Mouse (Mus musculus) bone marrow macrophage, adult 2 months (primary cell): ENCODE data around the gene Adcy9.

Experiments used
- CTCF ChIP-seq: IDR thresholded peaks from 2 replicates; pipeline ENCODE4 v1.5.1; 2012; ENCODE audit warnings: low read depth, mild to moderate bottlenecking, low read length, moderate library complexity
- POLR2A ChIP-seq: IDR thresholded peaks from 2 replicates; pipeline ENCODE4 v1.6.1; 2012; ENCODE audit warnings: mild to moderate bottlenecking, low read depth, low read length, borderline replicate concordance

DNA sequence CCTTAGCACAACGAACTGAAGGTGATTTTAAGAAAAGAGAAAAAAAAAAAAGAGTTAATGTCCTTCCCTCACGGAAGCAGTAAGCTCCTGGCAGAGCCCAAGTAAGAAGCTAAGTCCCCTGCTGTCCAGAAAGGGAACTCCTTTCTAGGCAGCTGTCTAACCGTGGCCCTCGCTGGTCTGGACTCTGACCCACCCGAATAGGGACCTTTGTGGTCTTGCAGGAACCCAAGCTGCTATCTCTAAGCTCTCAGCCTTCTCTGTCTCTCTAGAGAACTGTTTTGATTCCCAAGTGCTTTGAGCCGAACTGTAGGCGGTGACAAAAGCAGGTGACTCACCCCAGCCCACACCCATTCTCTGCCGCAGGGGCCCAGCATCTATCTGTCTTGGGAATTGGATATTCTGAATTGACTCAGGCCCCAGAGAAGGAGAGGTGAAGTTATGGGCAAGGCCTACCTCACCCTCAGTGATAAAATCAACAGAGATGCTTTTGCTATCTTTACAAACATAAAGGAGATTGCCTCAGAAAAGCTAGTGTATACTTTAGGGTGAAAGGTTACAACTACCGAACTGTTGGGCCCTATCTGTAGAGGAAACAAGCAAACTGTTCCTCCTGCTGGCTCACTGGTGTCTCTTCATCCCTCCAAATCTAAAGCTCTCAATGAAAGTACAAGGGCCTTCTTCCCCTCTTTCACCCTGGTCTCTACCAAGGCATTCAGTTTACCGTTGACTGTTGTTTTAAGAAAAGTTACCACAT, 49.5 kb upstream of the Adcy9 start:
- TF ChIP-seq CTCF: 0 out of 2 replicates have a peak, but pooled peaks have one; percentile 14
- no peak for TF ChIP-seq POLR2A
